In genomic region chr1:81945236-81945635, GRCm38 (mm10) we compare ENCODE assay signal across 30 mouse cellular contexts.
DNase-seq lines count a peak whose midpoint lies in the region; ATAC-seq and TF ChIP-seq lines count a peak whose summit lies in the region.
"Had no signal": no experiment of that assay in that cellular context is flagged by ENCODE, and none has a peak within 500 bp of the region (broad histone marks: within the 10 kb centered on the region; RNA-seq: fewer than 3 reads in every experiment).

No protein-coding gene starts in this region.

- TF ChIP-seq CTCF in forebrain, postnatal 0 days (IDR thresholded peaks at IDR 0.05; ENCODE audit: low read depth), result no peak
- TF ChIP-seq CTCF in brain, embryonic 14.5 days (IDR thresholded peaks at IDR 0.05; ENCODE audit: borderline replicate concordance, extremely low read depth, insufficient read depth, insufficient read length), result no peak

- no peak for DNase-seq in forebrain, postnatal 0 days
- DNase-seq in limb, embryonic 14.5 days (ENCODE audit: low spot score), result peak; percentile 58
- no peak for DNase-seq in limb, embryonic 10.5 days (ENCODE audit: low spot score)
- DNase-seq in brain, embryonic 14.5 days (ENCODE audit: low read depth), result peak; percentile 61
- DNase-seq in MN1 (ENCODE audit: low spot score), result no peak
- DNase-seq: adrenal gland, postnatal 25 days; cerebellum, adult 18-20 months; cerebellum, postnatal 10 days; gastrocnemius, postnatal 25 days; heart, adult 18-20 months; heart, postnatal 36 days; kidney, adult 18-20 months; kidney, postnatal 4 days; layer of hippocampus, postnatal 36 days; left cerebral cortex, postnatal 4 days; liver; lung, embryonic 14.5 days; lung, postnatal 14 days; retina, postnatal 1 day; right cerebral cortex, postnatal 14 days; thymus, postnatal 4 days had no signal

- H3K9ac ChIP-seq in forebrain, postnatal 0 days, result no peak overlapping the region
- H3K9ac ChIP-seq in forebrain, embryonic 15.5 days (replicated peaks), result no peak overlapping the region
- H3K9ac ChIP-seq in limb, embryonic 14.5 days (ENCODE audit: low read depth, low read length, severe bottlenecking), result no peak overlapping the region
- no peak overlapping the region for H3K9ac ChIP-seq in neural tube, embryonic 14.5 days (replicated peaks; ENCODE audit: low read depth, low read length)
- H3K9ac ChIP-seq: embryonic facial prominence, embryonic 15.5 days; hindbrain, embryonic 13.5 days; kidney, embryonic 15.5 days; liver, embryonic 14.5 days; lung, embryonic 14.5 days; neural tube, embryonic 12.5 days had no signal

- no peak overlapping the region for H3K4me3 ChIP-seq in forebrain, postnatal 0 days (ENCODE audit: low read depth, low read length)
- no peak overlapping the region for H3K4me3 ChIP-seq in forebrain, embryonic 15.5 days
- H3K4me3 ChIP-seq in limb, embryonic 14.5 days (replicated peaks; ENCODE audit: low read length), result no peak overlapping the region
- no peak overlapping the region for H3K4me3 ChIP-seq in limb, embryonic 10.5 days
- H3K4me3 ChIP-seq in neural tube, embryonic 14.5 days (ENCODE audit: low read depth, low read length), result no peak overlapping the region
- H3K4me3 ChIP-seq: embryonic facial prominence, embryonic 15.5 days; hindbrain, embryonic 13.5 days; kidney, embryonic 15.5 days; neural tube, embryonic 12.5 days had no signal

- no peaks in the 10 kb centered on the region for H3K36me3 ChIP-seq in forebrain, postnatal 0 days (ENCODE audit: insufficient read depth)
- H3K36me3 ChIP-seq in forebrain, embryonic 15.5 days, result no peaks in the 10 kb centered on the region
- H3K36me3 ChIP-seq in limb, embryonic 14.5 days (ENCODE audit: control insufficient read depth, insufficient read depth, low read length), result no peaks in the 10 kb centered on the region
- no peaks in the 10 kb centered on the region for H3K36me3 ChIP-seq in limb, embryonic 10.5 days
- no peaks in the 10 kb centered on the region for H3K36me3 ChIP-seq in neural tube, embryonic 14.5 days (ENCODE audit: control insufficient read depth, insufficient read depth, low read length)
- H3K36me3 ChIP-seq: embryonic facial prominence, embryonic 15.5 days; hindbrain, embryonic 13.5 days; kidney, embryonic 15.5 days; neural tube, embryonic 12.5 days had no signal

- ATAC-seq in forebrain, postnatal 0 days, result 0 out of 2 replicates have a peak, but pooled peaks have one; percentile 42
- ATAC-seq in forebrain, embryonic 15.5 days (replicated peaks), result no peak
- ATAC-seq in limb, embryonic 14.5 days (ENCODE audit: low FRiP score, low read depth), result peak; percentile 70; the same call in 1 of the 2 replicates
- ATAC-seq in neural tube, embryonic 14.5 days (ENCODE audit: low read depth), result peak; percentile 65; the same call in 1 of the 2 replicates
- ATAC-seq: CD4-positive, CD25-positive, alpha-beta regulatory T cell, adult 4 months had no signal

- no peaks in the 10 kb centered on the region for H3K27me3 ChIP-seq in forebrain, postnatal 0 days (ENCODE audit: insufficient read depth, low read length)
- H3K27me3 ChIP-seq in forebrain, embryonic 15.5 days, result no peaks in the 10 kb centered on the region
- no peaks in the 10 kb centered on the region for H3K27me3 ChIP-seq in limb, embryonic 14.5 days (ENCODE audit: control insufficient read depth, insufficient read depth, low read length)
- no peaks in the 10 kb centered on the region for H3K27me3 ChIP-seq in limb, embryonic 10.5 days (ENCODE audit: low read depth, poor library complexity, severe bottlenecking)
- no peaks in the 10 kb centered on the region for H3K27me3 ChIP-seq in neural tube, embryonic 14.5 days (ENCODE audit: control insufficient read depth, insufficient read depth, low read length)
- H3K27me3 ChIP-seq: embryonic facial prominence, embryonic 15.5 days; hindbrain, embryonic 13.5 days; kidney, embryonic 15.5 days; neural tube, embryonic 12.5 days had no signal

- TF ChIP-seq POLR2A in limb, embryonic 14.5 days (IDR thresholded peaks at IDR 0.05; ENCODE audit: borderline replicate concordance, extremely low read depth, insufficient read depth, insufficient read length), result no peak
- no peak for TF ChIP-seq POLR2A in brain, embryonic 14.5 days (IDR thresholded peaks at IDR 0.05; ENCODE audit: borderline replicate concordance, extremely low read depth, insufficient read depth, insufficient read length, poor library complexity, severe bottlenecking)

- no peak overlapping the region for H3K4me2 ChIP-seq in forebrain, postnatal 0 days (ENCODE audit: low read depth)
- no peak overlapping the region for H3K4me2 ChIP-seq in forebrain, embryonic 15.5 days (replicated peaks)
- H3K4me2 ChIP-seq in limb, embryonic 14.5 days (replicated peaks; ENCODE audit: low read depth, low read length, severe bottlenecking), result no peak overlapping the region
- H3K4me2 ChIP-seq in neural tube, embryonic 14.5 days (ENCODE audit: low read depth, low read length), result no peak overlapping the region
- H3K4me2 ChIP-seq: embryonic facial prominence, embryonic 15.5 days; heart, embryonic 11.5 days; hindbrain, embryonic 13.5 days; kidney, embryonic 15.5 days; lung, embryonic 14.5 days; neural tube, embryonic 12.5 days had no signal

- WGBS in forebrain, postnatal 0 days, result 62% methylated on average over 5 of the region's 5 CpGs
- 71% methylated on average over 5 of the region's 5 CpGs for WGBS in forebrain, embryonic 15.5 days
- 52% methylated on average over 5 of the region's 5 CpGs for WGBS in limb, embryonic 14.5 days
- 87% methylated on average over 5 of the region's 5 CpGs for WGBS in limb, embryonic 10.5 days
- WGBS in neural tube, embryonic 14.5 days, result 45% methylated on average over 5 of the region's 5 CpGs

- H3K9me3 ChIP-seq in forebrain, postnatal 0 days (ENCODE audit: low read length), result no peaks in the 10 kb centered on the region
- H3K9me3 ChIP-seq in forebrain, embryonic 15.5 days, result no peaks in the 10 kb centered on the region
- no peaks in the 10 kb centered on the region for H3K9me3 ChIP-seq in limb, embryonic 14.5 days (ENCODE audit: control insufficient read depth, low read length)
- no peaks in the 10 kb centered on the region for H3K9me3 ChIP-seq in limb, embryonic 10.5 days (replicated peaks)
- no peaks in the 10 kb centered on the region for H3K9me3 ChIP-seq in neural tube, embryonic 14.5 days (ENCODE audit: control insufficient read depth, low read length)
- H3K9me3 ChIP-seq: embryonic facial prominence, embryonic 15.5 days; hindbrain, embryonic 13.5 days; kidney, embryonic 15.5 days; neural tube, embryonic 12.5 days had no signal

- H3K27ac ChIP-seq in forebrain, postnatal 0 days (ENCODE audit: low read depth, low read length), result no peak overlapping the region
- H3K27ac ChIP-seq in forebrain, embryonic 15.5 days (replicated peaks), result no peak overlapping the region
- H3K27ac ChIP-seq in limb, embryonic 14.5 days (replicated peaks; ENCODE audit: low read depth, low read length), result no peak overlapping the region
- no peak overlapping the region for H3K27ac ChIP-seq in limb, embryonic 10.5 days
- H3K27ac ChIP-seq in neural tube, embryonic 14.5 days (ENCODE audit: low read depth, low read length), result no peak overlapping the region
- H3K27ac ChIP-seq: embryonic facial prominence, embryonic 15.5 days; hindbrain, embryonic 13.5 days; kidney, embryonic 15.5 days; liver, embryonic 14.5 days; neural tube, embryonic 12.5 days had no signal

- no peaks in the 10 kb centered on the region for H3K4me1 ChIP-seq in forebrain, postnatal 0 days (ENCODE audit: insufficient read depth)
- H3K4me1 ChIP-seq in forebrain, embryonic 15.5 days, result no peaks in the 10 kb centered on the region
- H3K4me1 ChIP-seq in limb, embryonic 14.5 days (ENCODE audit: control insufficient read depth, insufficient read depth, low read length), result no peaks in the 10 kb centered on the region
- H3K4me1 ChIP-seq in limb, embryonic 10.5 days, result no peaks in the 10 kb centered on the region
- H3K4me1 ChIP-seq in neural tube, embryonic 14.5 days (ENCODE audit: control insufficient read depth, insufficient read depth, low read length), result no peaks in the 10 kb centered on the region
- H3K4me1 ChIP-seq: embryonic facial prominence, embryonic 15.5 days; hindbrain, embryonic 13.5 days; neural tube, embryonic 12.5 days had no signal

Comparison
In these comparisons a context has a peak if more than half of its experiments do, and no peak if none do; other contexts are left out.
1. DNase-seq: peak in limb, embryonic 14.5 days (single experiment) and brain, embryonic 14.5 days (single experiment); none in forebrain, postnatal 0 days (single experiment), limb, embryonic 10.5 days (single experiment) and MN1 (single experiment).